Mouse (Mus musculus): Measurements from ENCODE around the gene Mefv.
A peak's percentile ranks its signal among the peaks of the same experiment; 100 is the strongest.
"Not testable (repeated sequence)": the region's sequence is repeated elsewhere in the genome, so short reads cannot be mapped to it uniquely, and the experiment has no call there.

Mefv gene

DNA sequence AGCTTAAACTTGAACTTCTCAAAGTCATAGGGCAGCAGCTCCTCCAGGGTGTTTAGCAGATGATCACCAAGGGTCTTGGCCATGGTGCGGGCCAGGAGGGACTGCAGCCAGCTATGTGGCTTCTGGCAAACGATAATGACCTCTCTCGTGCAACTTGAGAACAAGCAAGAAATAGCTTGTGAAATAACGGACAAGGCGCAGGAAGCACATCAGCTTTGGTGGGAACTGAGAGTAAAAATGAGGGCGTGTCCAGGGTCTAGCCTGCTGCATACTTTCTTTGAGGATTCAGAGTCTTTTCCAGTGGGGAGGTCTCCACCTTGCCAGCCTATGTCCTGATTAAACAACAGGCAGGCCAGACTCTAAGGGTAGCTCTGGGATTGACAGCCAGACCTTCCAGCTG, at the start of gene Mefv:
TSS of gene Mefv (minus strand) at position 118 of the 400 bp plus-strand sequence.
- DNase-seq (ENCODE audit: low spot score), result no peak

GRCm38 (mm10) chr16:3748976-3749375, 31.1 kb upstream of the Mefv start:
- DNase-seq (ENCODE audit: low spot score), result no peak

DNA sequence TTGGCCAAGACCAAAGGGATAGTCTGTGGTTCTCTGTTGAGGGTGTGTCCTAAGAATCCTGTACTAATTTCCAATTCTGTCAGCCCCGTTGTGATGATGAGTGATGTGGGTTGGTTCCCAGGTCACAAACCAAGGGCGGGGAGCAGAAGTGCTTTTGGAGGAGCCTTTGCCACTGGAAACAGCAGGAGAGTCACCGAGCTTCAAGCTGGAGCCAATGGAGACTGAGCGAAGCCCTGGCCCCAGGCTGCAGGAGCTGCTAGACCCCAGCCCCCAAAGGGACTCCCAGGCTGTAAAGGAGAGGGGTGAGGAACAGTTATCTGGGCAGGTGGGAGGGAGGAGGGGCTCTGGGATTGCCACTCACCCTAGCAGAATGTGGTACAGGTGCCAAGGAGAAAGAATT, 27.8 kb upstream of the Mefv start:
- DNase-seq (ENCODE audit: low spot score), result no peak

GRCm38 (mm10) chr16:3744186-3744700, 26.3 kb upstream of the Mefv start:
- DNase-seq (ENCODE audit: low spot score), result no peak

DNA sequence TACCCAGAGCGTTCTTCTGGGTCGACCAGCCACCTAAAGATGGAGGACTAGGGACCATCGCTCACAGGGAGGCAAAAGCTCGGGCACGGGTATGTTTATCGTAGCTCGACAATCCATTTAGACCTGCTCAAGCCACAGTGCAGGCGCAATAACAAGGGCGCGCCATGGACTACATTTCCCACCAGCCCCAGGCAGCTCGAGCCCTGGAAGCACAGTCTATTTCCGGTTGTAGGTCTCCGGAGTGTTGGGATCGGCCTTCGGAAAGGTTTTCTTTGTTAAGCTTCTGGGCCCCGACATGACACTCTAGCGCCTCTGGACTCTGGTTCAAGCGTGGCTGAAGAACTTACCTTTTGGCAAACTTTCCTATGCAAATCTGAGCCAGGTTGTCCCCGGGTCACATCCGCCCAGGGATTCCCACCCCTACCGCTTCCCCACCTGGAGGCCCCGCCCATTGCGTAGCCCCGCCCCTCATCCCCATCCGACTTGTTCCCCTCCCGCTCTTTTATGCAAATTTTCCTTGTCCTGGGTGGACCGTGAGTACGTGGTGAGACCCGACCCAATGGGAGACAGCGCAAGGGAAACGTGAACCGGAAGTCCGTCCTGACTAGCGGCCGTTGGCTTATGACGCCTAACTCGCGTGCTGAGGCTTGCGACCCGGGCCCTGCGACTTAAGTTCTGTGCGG, 25.7 kb upstream of the Mefv start, which contains the start of gene Zfp263:
TSS of gene Zfp263 (plus strand) at position 591 of the 683 bp plus-strand sequence.
- DNase-seq (ENCODE audit: low spot score), result peak; percentile 98

DNA sequence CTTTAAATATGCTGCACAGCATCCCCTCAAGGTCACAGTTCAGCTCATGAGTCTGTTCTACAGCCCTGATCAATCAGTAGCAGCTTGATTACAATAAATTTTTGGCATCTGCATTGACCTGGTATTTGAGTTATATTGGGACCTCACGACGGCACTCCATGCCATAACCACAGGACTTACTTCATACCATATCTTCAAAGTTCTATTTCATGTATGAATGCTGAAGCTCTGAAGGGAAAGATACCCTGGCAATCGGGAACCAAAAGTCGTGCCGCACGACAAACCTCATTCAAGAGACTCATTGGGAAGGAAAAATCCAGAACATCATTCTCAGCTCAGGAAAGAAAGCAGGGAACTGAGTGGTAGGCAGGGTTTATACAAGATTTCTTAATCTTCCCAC, 24.6 kb upstream of the Mefv start:
- DNase-seq (ENCODE audit: low spot score), result no peak

GRCm38 (mm10) chr16:3733198-3733732, 15.4 kb upstream of the Mefv start:
- DNase-seq (ENCODE audit: low spot score), result no peak

- no peak for DNase-seq (ENCODE audit: low spot score)
Measured at GRCm38 (mm10) chr16:3732612-3733011, 14.7 kb upstream of the Mefv start.

DNA sequence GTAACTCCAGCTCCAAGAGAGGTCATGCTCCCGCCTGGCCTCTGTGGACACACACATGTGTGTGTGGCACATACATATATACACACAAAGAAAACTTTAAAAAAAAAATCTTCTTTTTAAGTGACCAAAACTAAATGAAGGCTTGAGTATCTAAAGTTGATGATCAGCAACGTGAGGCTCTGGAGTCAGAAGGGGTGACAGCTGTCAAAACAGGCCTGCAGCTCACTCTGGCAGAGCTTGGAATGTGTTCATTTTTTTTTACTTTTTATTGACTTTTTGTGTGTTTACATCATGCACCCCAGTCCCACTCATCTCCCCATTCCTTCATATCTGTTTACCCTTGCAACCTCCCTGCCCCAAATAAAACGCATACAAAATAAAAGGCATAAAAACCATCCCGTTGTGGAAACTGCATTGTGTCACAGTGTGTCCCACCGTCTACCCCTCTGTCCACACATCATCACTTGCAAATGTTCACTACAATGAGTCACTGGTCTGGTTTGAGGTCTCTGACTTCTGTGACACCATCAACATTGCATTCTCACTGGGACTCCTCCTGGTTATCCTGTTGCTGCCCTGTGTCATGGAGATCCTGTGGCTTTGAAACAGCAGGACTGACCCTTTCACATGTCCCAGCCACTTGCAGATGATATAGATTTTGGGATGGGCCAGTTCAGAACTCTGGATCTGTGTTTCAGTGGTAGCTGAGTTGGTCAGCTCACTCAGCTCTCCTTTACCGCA, 10.3 kb upstream of the Mefv start:
- DNase-seq (ENCODE audit: low spot score), result no peak

DNA sequence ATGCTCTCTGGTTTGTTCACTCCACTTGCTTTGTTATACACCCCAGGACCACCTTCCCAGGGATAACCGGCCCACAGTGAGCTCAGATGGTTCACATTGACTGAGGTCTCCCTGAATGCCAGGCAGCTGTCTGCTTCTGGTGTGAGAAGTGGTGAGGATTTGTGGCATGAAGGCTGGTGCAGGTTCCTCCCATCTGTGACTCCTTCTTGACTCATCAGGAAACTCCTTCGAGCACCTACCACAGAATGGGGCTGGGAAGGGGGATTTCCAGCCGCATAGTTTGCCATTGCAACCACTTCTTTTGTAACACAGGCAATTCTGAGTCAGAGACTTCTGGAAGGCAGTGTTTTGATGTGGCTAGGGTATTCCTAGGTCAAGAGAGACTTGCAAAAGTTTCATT, 5.3 kb upstream of the Mefv start:
- no peak for DNase-seq (ENCODE audit: low spot score)

GRCm38 (mm10) chr16:3714731-3715130, 3.2 kb downstream of the Mefv start:
- no peak for DNase-seq (ENCODE audit: low spot score)

GRCm38 (mm10) chr16:3706680-3707079, 11.2 kb downstream of the Mefv start:
- DNase-seq (ENCODE audit: low spot score), result no peak

DNA sequence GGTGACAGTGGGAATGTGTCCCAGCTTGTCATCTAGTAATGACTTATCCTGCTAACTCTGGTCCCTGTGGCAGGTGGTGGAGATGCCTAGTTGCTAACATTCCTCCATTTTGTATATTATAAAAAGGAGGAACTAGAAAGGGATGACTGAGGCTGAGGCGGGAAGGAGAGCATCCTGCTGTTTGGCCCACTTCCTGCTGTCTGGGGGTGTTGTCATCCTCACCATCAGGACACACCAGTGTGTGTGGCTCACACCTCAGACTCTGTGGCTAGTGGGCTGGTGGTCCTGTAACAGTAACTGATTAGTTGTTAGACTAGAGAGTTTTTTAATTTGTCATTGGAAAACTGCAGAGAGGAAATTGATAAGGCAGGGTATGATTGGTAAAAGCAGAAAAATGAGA, 17.0 kb downstream of the Mefv start:
- peak; percentile 0 for DNase-seq (ENCODE audit: low spot score)

DNA sequence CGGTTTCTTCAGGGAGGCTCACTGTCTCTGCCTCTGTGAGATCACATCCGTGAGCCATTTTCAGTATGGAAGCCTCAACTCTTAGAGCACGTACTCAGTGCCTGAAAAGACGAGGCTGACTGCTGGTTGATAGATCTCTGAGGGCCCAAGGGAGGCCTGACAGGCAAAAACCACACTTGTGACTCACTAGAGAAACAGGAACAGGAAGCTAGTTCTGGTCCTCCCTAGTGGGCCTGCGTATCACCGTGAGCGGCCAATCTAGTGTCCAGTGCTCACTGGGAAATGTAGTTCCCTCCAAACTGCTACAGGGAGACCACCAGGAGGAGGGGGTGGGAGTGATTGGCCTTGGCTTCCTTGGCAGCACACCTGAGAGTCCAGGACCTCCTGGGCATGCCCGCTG, 18.6 kb downstream of the Mefv start:
- DNase-seq (ENCODE audit: low spot score), result peak; percentile 4

DNA sequence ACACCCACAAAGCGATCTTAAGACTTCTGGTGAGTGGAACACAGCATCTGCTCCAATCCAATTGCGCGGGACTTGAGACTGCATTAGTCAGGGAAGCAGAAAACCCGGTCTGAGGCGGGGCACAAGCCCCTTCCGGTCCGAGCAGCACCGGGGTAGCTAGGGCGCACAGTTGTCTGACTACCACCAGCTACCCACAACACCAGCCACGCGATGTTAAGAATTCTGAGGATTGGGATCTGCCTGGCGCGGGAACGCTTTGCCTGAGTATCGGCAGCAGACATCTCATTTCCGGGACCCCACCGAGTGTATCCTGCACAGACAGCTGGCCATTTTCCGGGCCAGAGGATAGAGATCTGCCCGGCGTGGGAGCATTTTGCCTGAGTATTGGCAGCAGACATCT, 28.3 kb downstream of the Mefv start:
- not testable (repeated sequence) for DNase-seq (ENCODE audit: low spot score)
